Mouse (Mus musculus) thymus, adult 2 months (tissue): Measurements from ENCODE around the gene Treml2.

Experiments
- CTCF ChIP-seq: fragments of 200-500 bp; IDR thresholded peaks from 2 replicates; pipeline ENCODE4 v1.5.1; 2012; ENCODE audit warnings: mild to moderate bottlenecking, control low read depth, low read length, moderate library complexity, borderline replicate concordance; ENCODE audit not compliant: control insufficient read depth, poor library complexity, insufficient read depth; ENCODE audit errors: extremely low read depth
- POLR2A ChIP-seq: fragments of 200-500 bp; IDR thresholded peaks from 2 replicates; pipeline ENCODE4 v1.6.1; 2012; ENCODE audit warnings: mild to moderate bottlenecking, low read length, control low read depth, moderate library complexity; ENCODE audit not compliant: control insufficient read depth, poor library complexity, insufficient read depth; ENCODE audit errors: extremely low read depth

GRCm38 (mm10) chr17:48249501-48249900 lies 49.8 kb upstream of the Treml2 start:
- TF ChIP-seq POLR2A (no peak), CTCF (no peak)
